Mouse (Mus musculus) kidney, adult 10 weeks (tissue): ENCODE results near the gene C330007P06Rik. TPM values are rescaled to one million over a fixed set of nuclear protein-coding genes. Genes with fewer than 3 reads are reported as not detected.

Experiments
- polyA plus RNA-seq: library from polyadenylated mRNA; stranded (reverse); fragments of 350-450 nt; fragmentation: Illumina TruSeq; extraction: RNeasy Lipid Tissue Mini Kit (QIAGEN cat#74804); gene quantifications from one replicate; pipeline ENCODE4 v1.2.3, GENCODE M21; 2014; ENCODE audit warnings: low read depth, low replicate concordance

Gene C330007P06Rik
- 121 TPM for polyA plus RNA-seq

GRCm38 (mm10) chrX:36873765-36874164, at the start of gene C330007P06Rik, which contains the start of gene Ube2a:
C330007P06Rik (minus strand) TSS chrX:36874111.
Ube2a (plus strand) TSS chrX:36873900.

GRCm38 (mm10) chrX:36902321-36903114, 28.6 kb upstream of the C330007P06Rik start, which contains the start of gene Nkrf:
Nkrf (minus strand) TSS chrX:36902899.

GRCm38 (mm10) chrX:36795424-36796162, 78.3 kb downstream of the C330007P06Rik start, which contains the start of gene Slc25a5:
Slc25a5 (plus strand) TSS chrX:36795651.

Other genes starting within 250 kb of the C330007P06Rik start
- gene Akap17b, start 228.7 kb downstream of the C330007P06Rik start, polyA plus RNA-seq = 8.5 TPM
- 0.81 TPM for gene Slc25a43, start 130.5 kb downstream of the C330007P06Rik start, polyA plus RNA-seq
- gene Slc25a5, start 78.5 kb downstream of the C330007P06Rik start, polyA plus RNA-seq = 1,636 TPM
- gene Ube2a, start 211 bp downstream of the C330007P06Rik start, polyA plus RNA-seq = 142 TPM
- 11.8 TPM for gene Nkrf, start 28.8 kb upstream of the C330007P06Rik start, polyA plus RNA-seq
- 8.8 TPM for gene Sept6, start 117.7 kb upstream of the C330007P06Rik start, polyA plus RNA-seq
- not detected for gene Sowahd, start 174.7 kb upstream of the C330007P06Rik start, polyA plus RNA-seq
- gene Rpl39, start 211.3 kb upstream of the C330007P06Rik start, polyA plus RNA-seq = 645 TPM
- gene Upf3b, start 236.2 kb upstream of the C330007P06Rik start, polyA plus RNA-seq = 53.1 TPM